Mouse (Mus musculus): ENCODE data around the gene Gemin7.

Gene Gemin7

GRCm38 (mm10) chr7:19575559-19575958 lies 1.8 kb downstream of the Gemin7 start:
- no peak for DNase-seq (ENCODE audit: low spot score)

- no peak for DNase-seq (ENCODE audit: low spot score)
Observed at GRCm38 (mm10) chr7:19573776-19574140, 3.6 kb downstream of the Gemin7 start.

GRCm38 (mm10) chr7:19572926-19573775 lies 4.2 kb downstream of the Gemin7 start:
- peak; percentile 85 for DNase-seq (ENCODE audit: low spot score)

DNA sequence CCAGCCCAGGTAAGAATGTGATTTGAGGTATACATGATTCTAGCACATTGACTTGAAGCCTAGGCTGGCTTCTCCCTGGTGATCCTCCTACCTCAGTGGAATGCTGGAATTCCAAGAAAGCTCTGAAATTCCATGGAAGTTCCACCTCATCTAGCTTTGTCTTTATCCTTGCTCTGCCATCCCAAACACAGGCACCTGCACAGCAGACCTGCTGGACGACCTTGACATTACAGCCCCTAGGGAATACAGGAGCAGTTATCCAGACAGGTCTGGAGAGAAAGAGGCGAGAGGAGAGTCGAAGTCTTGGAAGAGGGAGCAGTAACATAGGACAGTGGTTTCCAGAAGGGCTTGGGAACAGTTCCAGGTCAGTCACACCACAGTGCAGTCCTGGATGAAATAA lies 7.7 kb downstream of the Gemin7 start:
- no peak for DNase-seq (ENCODE audit: low spot score)

DNA sequence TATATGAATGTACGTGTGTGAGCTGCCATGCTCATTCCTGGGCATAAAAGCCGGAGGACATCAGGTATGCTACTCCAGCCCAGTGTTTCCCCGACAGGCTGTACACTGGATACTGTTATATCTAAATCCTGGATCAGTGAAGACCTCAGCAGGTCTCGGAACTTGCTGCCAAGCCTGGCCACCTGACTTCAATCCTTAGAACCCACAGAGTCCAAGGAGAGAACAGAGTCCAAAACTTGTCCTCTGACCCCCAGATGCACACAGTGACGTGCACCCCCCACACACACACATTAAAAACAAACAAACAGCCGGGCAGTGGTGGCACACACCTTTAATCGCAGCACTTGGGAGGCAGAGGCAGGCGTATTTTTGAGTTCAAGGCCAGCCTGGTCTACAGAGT lies 10.0 kb downstream of the Gemin7 start:
- no peak for DNase-seq (ENCODE audit: low spot score)

GRCm38 (mm10) chr7:19565803-19566202 lies 11.6 kb downstream of the Gemin7 start:
- no peak for DNase-seq (ENCODE audit: low spot score)

- DNase-seq (ENCODE audit: low spot score): no peak
Observed at GRCm38 (mm10) chr7:19564455-19564854, 12.9 kb downstream of the Gemin7 start.

DNA sequence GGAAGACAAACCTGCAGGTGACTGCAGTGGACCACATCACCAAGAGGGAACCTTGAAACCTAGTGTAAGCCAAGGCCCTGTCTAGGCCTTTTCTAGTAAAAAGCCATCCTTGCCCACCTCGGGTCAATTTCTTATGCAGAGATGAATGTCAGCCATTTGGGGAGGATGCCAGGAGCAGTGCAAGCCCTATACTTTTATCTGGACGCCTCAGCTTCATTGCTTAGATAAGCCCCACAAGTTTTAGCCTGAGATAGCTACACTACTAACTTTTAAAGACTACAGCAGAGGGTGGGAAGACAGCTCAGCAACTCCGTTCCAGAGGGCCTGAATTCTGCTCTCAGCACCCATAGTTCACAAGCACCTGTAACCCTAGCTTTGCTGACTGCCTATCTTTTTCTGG lies 13.5 kb downstream of the Gemin7 start:
- no peak for DNase-seq (ENCODE audit: low spot score)

GRCm38 (mm10) chr7:19562643-19563410 lies 14.6 kb downstream of the Gemin7 start, which contains the start of gene Ppp1r37:
Ppp1r37 (minus strand) TSS chr7:19563076.
- DNase-seq (ENCODE audit: low spot score): peak; percentile 72

DNA sequence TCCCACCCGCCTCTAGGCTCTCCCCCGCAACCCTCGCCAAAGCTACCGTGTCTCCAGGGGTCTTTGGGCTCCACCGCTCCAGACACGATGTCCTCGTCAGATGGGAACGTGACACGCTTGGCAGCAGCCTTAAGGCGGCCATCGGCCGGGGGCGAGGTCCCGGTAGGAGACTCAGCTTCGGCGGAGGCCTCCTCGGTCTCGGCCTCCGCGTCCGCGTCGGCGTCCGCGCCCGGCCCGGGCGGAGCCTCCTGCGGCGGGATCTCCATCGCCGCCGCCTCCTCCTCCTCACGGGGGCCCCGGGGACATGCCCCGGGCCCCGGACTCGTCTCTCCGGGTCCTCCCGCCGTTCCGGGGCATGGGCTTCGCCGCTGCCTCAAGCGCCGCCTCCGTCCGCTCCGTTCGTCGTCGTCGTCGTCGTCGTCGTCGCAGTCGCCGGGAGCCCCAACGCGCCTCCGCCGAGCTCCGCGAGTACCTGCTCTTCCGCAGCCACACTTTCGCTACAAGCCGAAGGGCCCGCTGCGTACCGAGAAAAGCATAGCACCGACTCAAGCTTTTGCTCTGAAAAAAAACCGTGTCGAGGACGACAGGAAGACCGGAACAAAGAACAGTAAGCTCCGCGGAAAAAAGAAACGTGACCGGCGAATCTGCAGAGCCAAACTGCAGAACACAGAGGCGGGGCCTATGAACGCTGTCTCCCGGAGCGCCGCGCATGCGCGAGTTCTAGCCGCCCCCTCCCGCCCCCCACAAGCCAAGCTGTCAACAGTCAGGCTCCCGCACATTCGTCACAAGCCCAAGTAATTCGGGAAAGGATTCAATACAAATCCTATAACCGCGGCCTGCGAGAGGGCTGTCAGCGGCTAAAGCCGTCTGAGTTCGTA lies 15.4 kb downstream of the Gemin7 start:
- peak; percentile 96 for DNase-seq (ENCODE audit: low spot score)

DNA sequence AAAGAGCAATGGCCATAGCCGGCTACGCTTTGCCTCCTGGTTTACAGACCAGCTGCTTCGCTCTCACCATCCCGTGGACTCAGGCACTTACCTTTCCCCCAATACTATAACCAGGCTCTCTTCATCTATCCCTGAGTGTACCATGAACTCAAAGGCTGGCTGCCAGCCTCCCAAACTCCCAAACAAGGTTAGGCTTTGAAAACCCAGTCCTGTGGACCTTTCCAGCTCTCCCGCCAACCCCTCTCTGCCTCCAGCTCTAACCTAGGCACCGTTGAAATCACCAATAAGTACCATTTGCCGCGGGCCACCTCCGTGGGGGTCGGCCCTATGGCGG lies 16.0 kb downstream of the Gemin7 start:
- DNase-seq (ENCODE audit: low spot score): peak; percentile 22

GRCm38 (mm10) chr7:19560491-19561260 lies 16.7 kb downstream of the Gemin7 start:
- DNase-seq (ENCODE audit: low spot score): peak; percentile 20

GRCm38 (mm10) chr7:19558965-19559364 lies 18.4 kb downstream of the Gemin7 start:
- DNase-seq (ENCODE audit: low spot score): peak; percentile 72

DNA sequence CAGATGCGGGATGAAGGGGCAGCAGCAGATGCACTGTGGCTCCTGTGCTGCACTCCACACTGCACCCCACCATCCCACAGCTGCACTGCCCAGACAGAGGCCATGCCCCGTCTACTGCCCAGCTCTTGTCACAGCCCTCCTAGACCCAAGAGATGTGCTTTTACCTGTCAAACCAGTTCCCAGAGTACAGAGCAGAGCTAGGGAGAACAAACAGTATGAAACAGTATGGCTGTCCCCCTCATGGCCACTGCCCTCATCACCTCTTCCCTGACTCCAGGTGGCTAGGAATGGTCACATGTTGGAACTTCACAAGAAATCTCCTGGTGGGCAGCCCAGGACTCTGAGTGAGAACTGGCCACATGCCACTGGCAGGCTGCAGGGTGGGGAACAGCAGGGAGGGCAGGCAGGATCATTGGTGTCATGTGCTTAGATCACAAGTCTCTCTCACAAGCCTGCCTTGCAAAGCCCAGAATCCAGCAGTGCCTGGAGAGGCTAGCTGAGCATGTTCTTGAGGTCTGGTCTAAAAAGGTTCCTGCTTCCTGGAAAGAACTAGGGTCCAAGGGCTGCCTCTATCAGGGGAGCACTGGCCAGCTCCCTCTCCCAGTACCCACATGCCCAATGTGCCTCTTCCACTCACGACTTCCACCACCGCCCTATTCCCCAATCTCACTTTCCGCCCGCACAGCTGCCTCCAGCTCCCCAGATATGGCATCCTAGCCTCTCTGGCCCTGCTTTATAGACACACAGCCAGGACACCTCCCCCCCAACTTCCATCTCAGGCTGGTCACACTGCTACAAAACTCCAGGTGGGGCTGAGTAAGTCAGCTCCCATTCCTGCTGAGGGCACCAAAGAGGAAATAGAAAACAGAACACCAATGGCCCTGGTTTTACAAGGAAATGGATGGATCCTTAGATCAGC lies 19.2 kb downstream of the Gemin7 start:
- no peak for DNase-seq (ENCODE audit: low spot score)

GRCm38 (mm10) chr7:19557086-19557485 lies 20.3 kb downstream of the Gemin7 start:
- DNase-seq (ENCODE audit: low spot score): no peak

DNA sequence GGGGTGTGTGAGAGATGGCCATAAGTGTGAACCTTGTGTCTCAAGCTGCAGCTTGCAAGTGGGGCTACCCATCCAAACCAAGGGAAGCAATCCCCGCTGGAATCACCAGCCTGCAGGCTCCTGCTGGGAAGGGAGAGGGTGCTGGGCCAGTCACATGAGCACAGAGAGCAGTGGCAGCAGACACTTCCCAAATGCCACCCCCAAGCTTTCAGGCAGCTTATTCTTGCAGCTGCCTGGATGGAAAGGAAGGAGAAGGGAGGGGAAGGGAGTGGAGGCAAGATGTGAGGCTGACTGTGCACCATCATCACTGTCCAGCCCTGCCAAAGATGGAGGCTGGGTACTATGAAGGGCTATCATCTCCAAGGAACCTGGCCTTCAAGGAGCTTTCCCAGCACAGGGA lies 23.2 kb downstream of the Gemin7 start:
- DNase-seq (ENCODE audit: low spot score): no peak

DNA sequence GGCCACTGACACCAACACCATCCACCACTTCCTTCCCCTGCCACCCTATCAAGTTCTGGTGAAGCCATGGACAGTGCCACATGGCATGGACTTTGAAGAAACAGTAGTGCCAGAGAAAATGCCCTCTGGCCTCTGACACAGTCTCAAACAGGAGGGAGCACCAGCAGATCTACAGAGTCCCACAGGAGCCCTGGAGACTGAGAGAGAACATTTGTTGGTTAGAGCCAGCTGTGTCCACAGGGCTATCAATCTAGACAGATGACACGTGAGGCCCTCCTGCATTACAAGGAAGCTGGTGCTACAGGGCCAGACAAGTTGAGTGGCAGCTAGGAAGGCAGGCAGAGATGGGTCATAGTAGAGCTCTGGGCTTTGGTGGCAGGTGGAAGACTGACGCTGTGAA lies 25.0 kb downstream of the Gemin7 start:
- no peak for DNase-seq (ENCODE audit: low spot score)

DNA sequence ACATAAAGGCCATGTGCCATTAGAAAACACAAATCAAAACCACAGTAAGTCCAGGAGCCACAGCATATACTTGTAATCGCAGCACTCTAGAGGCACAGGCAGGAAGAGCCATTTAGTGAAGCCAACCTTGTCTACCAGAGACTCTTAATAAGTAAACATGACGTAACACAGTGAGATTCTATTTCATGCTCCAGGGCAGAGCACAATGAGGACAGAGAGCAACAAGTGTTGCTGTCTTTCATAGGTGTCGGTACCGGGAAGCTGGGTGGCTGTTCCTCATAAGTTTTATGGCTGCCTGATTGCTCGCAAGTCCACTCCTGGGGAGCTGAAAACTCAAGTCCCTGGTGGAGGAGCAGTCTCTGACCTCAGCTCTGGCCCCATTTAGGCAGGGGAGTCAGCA lies 25.8 kb downstream of the Gemin7 start:
- no peak for DNase-seq (ENCODE audit: low spot score)

- DNase-seq (ENCODE audit: low spot score): no peak
Observed at GRCm38 (mm10) chr7:19549394-19549793, 28.0 kb downstream of the Gemin7 start.

GRCm38 (mm10) chr7:19547344-19547969 lies 29.9 kb downstream of the Gemin7 start:
- DNase-seq (ENCODE audit: low spot score): no peak
